Mouse (Mus musculus): Measurements from ENCODE around the gene Tmtc1. TPM values are rescaled to one million over a fixed set of nuclear protein-coding genes. Genes with fewer than 3 reads are reported as not detected.

Tmtc1 gene
- polyA plus RNA-seq, 1 experiment from 2014 or later: 3.2 TPM

- no peak overlapping the region for H3K9ac ChIP-seq
- H3K9me3 ChIP-seq: no peaks in the 10 kb centered on the region
- no peaks in the 10 kb centered on the region for H3K27me3 ChIP-seq
- no peak for ATAC-seq (ENCODE audit: insufficient number of reproducible peaks, insufficient read depth, low FRiP score, low TSS enrichment)
- peaks cover 14% of the 10 kb centered on the region for H3K4me1 ChIP-seq
- H3K27ac ChIP-seq: no peak overlapping the region
- no peaks in the 10 kb centered on the region for H3K36me3 ChIP-seq
- H3K4me2 ChIP-seq (replicated peaks): no peak overlapping the region
- H3K4me3 ChIP-seq: no peak overlapping the region
- WGBS: 74% methylated on average over 2 of the region's 2 CpGs
These were observed 186.4 kb downstream of the Tmtc1 start for GRCm38 (mm10) chr6:148257805-148258204.

- no peak for ATAC-seq (ENCODE audit: insufficient number of reproducible peaks, insufficient read depth, low FRiP score, low TSS enrichment)
- Histone ChIP-seq H3K9me3 (no peaks in the 10 kb centered on the region), H3K4me2 (replicated peaks) (no peak overlapping the region), H3K27ac (no peak overlapping the region), H3K27me3 (no peaks in the 10 kb centered on the region), H3K36me3 (no peaks in the 10 kb centered on the region), H3K4me1 (peaks cover 22% of the 10 kb centered on the region), H3K9ac (no peak overlapping the region), H3K4me3 (no peak overlapping the region)
- WGBS: 82% methylated on average over 3 of the region's 3 CpGs
These were observed 188.1 kb downstream of the Tmtc1 start for GRCm38 (mm10) chr6:148256109-148256508.

- no peak for ATAC-seq (ENCODE audit: insufficient number of reproducible peaks, insufficient read depth, low FRiP score, low TSS enrichment)
These were observed 188.7 kb downstream of the Tmtc1 start for GRCm38 (mm10) chr6:148255395-148256053.

GRCm38 (mm10) chr6:148249221-148249620 lies 195.0 kb downstream of the Tmtc1 start:
- Histone ChIP-seq H3K27ac (no peak overlapping the region), H3K36me3 (no peaks in the 10 kb centered on the region), H3K4me3 (no peak overlapping the region), H3K9ac (no peak overlapping the region), H3K4me2 (replicated peaks) (no peak overlapping the region), H3K4me1 (peaks cover 13% of the 10 kb centered on the region), H3K27me3 (no peaks in the 10 kb centered on the region), H3K9me3 (no peaks in the 10 kb centered on the region)
- WGBS: 74% methylated on average over 3 of the region's 3 CpGs
- ATAC-seq (ENCODE audit: insufficient number of reproducible peaks, insufficient read depth, low FRiP score, low TSS enrichment): no peak

More at GRCm38 (mm10) chr6:148255395-148256053, 188.7 kb downstream of the Tmtc1 start:
- H3K9me3 ChIP-seq: no peaks in the 10 kb centered on the region
- no peaks in the 10 kb centered on the region for H3K36me3 ChIP-seq
- H3K9ac ChIP-seq: no peak overlapping the region
- no peak overlapping the region for H3K4me3 ChIP-seq
- peaks cover 17% of the 10 kb centered on the region for H3K4me1 ChIP-seq
- H3K4me2 ChIP-seq (replicated peaks): no peak overlapping the region
- no peak overlapping the region for H3K27ac ChIP-seq
- H3K27me3 ChIP-seq: no peaks in the 10 kb centered on the region
- 50% methylated on average over 1 of the region's 1 CpGs for WGBS

- Histone ChIP-seq H3K27ac (no peak overlapping the region), H3K4me3 (no peak overlapping the region), H3K9ac (no peak overlapping the region), H3K9me3 (no peaks in the 10 kb centered on the region), H3K4me1 (peaks cover 13% of the 10 kb centered on the region), H3K4me2 (replicated peaks) (no peak overlapping the region), H3K27me3 (no peaks in the 10 kb centered on the region), H3K36me3 (no peaks in the 10 kb centered on the region)
- ATAC-seq (ENCODE audit: insufficient number of reproducible peaks, insufficient read depth, low FRiP score, low TSS enrichment): no peak
- WGBS: 51% methylated on average over 2 of the region's 2 CpGs
These were observed 195.6 kb downstream of the Tmtc1 start for GRCm38 (mm10) chr6:148248625-148249024.

- Histone ChIP-seq H3K4me1 (no peaks in the 10 kb centered on the region), H3K36me3 (no peaks in the 10 kb centered on the region), H3K27ac (no peak overlapping the region), H3K4me3 (no peak overlapping the region), H3K27me3 (no peaks in the 10 kb centered on the region), H3K9ac (no peak overlapping the region), H3K4me2 (replicated peaks) (no peak overlapping the region), H3K9me3 (no peaks in the 10 kb centered on the region)
- ATAC-seq (ENCODE audit: insufficient number of reproducible peaks, insufficient read depth, low FRiP score, low TSS enrichment): no peak
- 70% methylated on average over 7 of the region's 7 CpGs for WGBS
These were observed 197.6 kb downstream of the Tmtc1 start for GRCm38 (mm10) chr6:148246544-148246943.

GRCm38 (mm10) chr6:148244836-148245235 lies 199.4 kb downstream of the Tmtc1 start:
- H3K36me3 ChIP-seq: no peaks in the 10 kb centered on the region
- H3K9me3 ChIP-seq: no peaks in the 10 kb centered on the region
- no peak overlapping the region for H3K4me3 ChIP-seq
- no peak overlapping the region for H3K27ac ChIP-seq
- 69% methylated on average over 1 of the region's 1 CpGs for WGBS
- no peaks in the 10 kb centered on the region for H3K27me3 ChIP-seq
- H3K9ac ChIP-seq: no peak overlapping the region
- H3K4me2 ChIP-seq (replicated peaks): no peak overlapping the region
- ATAC-seq (ENCODE audit: insufficient number of reproducible peaks, insufficient read depth, low FRiP score, low TSS enrichment): no peak
- no peaks in the 10 kb centered on the region for H3K4me1 ChIP-seq

GRCm38 (mm10) chr6:148242304-148242703 lies 201.9 kb downstream of the Tmtc1 start:
- H3K27ac ChIP-seq: no peak overlapping the region
- H3K9ac ChIP-seq: no peak overlapping the region
- no peaks in the 10 kb centered on the region for H3K36me3 ChIP-seq
- no peaks in the 10 kb centered on the region for H3K9me3 ChIP-seq
- no peaks in the 10 kb centered on the region for H3K4me1 ChIP-seq
- no peak for ATAC-seq (ENCODE audit: insufficient number of reproducible peaks, insufficient read depth, low FRiP score, low TSS enrichment)
- H3K4me2 ChIP-seq (replicated peaks): no peak overlapping the region
- H3K27me3 ChIP-seq: no peaks in the 10 kb centered on the region
- 58% methylated on average over 3 of the region's 3 CpGs for WGBS
- no peak overlapping the region for H3K4me3 ChIP-seq

GRCm38 (mm10) chr6:148241685-148242084 lies 202.5 kb downstream of the Tmtc1 start:
- no peaks in the 10 kb centered on the region for H3K27me3 ChIP-seq
- no peak for ATAC-seq (ENCODE audit: insufficient number of reproducible peaks, insufficient read depth, low FRiP score, low TSS enrichment)
- no peak overlapping the region for H3K4me3 ChIP-seq

GRCm38 (mm10) chr6:148239311-148239710 lies 204.9 kb downstream of the Tmtc1 start:
- 97% methylated on average over 1 of the region's 1 CpGs for WGBS
- H3K27ac ChIP-seq: no peak overlapping the region
- no peaks in the 10 kb centered on the region for H3K9me3 ChIP-seq
- no peaks in the 10 kb centered on the region for H3K36me3 ChIP-seq
- H3K9ac ChIP-seq: no peak overlapping the region
- no peak overlapping the region for H3K4me3 ChIP-seq
- ATAC-seq (ENCODE audit: insufficient number of reproducible peaks, insufficient read depth, low FRiP score, low TSS enrichment): no peak
- H3K4me2 ChIP-seq (replicated peaks): no peak overlapping the region
- H3K27me3 ChIP-seq: no peaks in the 10 kb centered on the region
- no peaks in the 10 kb centered on the region for H3K4me1 ChIP-seq

More at GRCm38 (mm10) chr6:148241685-148242084, 202.5 kb downstream of the Tmtc1 start:
- 86% methylated on average over 5 of the region's 5 CpGs for WGBS
- H3K4me2 ChIP-seq (replicated peaks): no peak overlapping the region
- no peak overlapping the region for H3K9ac ChIP-seq
- H3K9me3 ChIP-seq: no peaks in the 10 kb centered on the region
- H3K27ac ChIP-seq: no peak overlapping the region
- H3K36me3 ChIP-seq: no peaks in the 10 kb centered on the region
- H3K4me1 ChIP-seq: no peaks in the 10 kb centered on the region

- 59% methylated on average over 5 of the region's 5 CpGs for WGBS
- no peak for ATAC-seq (ENCODE audit: insufficient number of reproducible peaks, insufficient read depth, low FRiP score, low TSS enrichment)
These were observed 206.7 kb downstream of the Tmtc1 start for GRCm38 (mm10) chr6:148237453-148237852.

GRCm38 (mm10) chr6:148234105-148234828 lies 209.9 kb downstream of the Tmtc1 start:
- no peaks in the 10 kb centered on the region for H3K4me1 ChIP-seq
- H3K9ac ChIP-seq: no peak overlapping the region
- no peak overlapping the region for H3K4me3 ChIP-seq
- H3K4me2 ChIP-seq (replicated peaks): no peak overlapping the region
- ATAC-seq (ENCODE audit: insufficient number of reproducible peaks, insufficient read depth, low FRiP score, low TSS enrichment): no peak
- WGBS: 79% methylated on average over 3 of the region's 3 CpGs
- no peaks in the 10 kb centered on the region for H3K9me3 ChIP-seq
- no peaks in the 10 kb centered on the region for H3K27me3 ChIP-seq
- no peak overlapping the region for H3K27ac ChIP-seq
- no peaks in the 10 kb centered on the region for H3K36me3 ChIP-seq

More at GRCm38 (mm10) chr6:148237453-148237852, 206.7 kb downstream of the Tmtc1 start:
- H3K4me3 ChIP-seq: no peak overlapping the region
- no peak overlapping the region for H3K9ac ChIP-seq
- H3K4me1 ChIP-seq: no peaks in the 10 kb centered on the region
- H3K27me3 ChIP-seq: no peaks in the 10 kb centered on the region
- no peak overlapping the region for H3K27ac ChIP-seq
- H3K9me3 ChIP-seq: no peaks in the 10 kb centered on the region
- H3K4me2 ChIP-seq (replicated peaks): no peak overlapping the region
- no peaks in the 10 kb centered on the region for H3K36me3 ChIP-seq
